Mouse (Mus musculus): ENCODE data around the gene Olfr913. TPM values are rescaled to one million over a fixed set of nuclear protein-coding genes. Genes with fewer than 3 reads are reported as not detected.

The Olfr913 gene
- polyA plus RNA-seq (2011; ENCODE audit: insufficient read depth, insufficient read length, low read depth, missing spikeins): not detected in 2 replicates

GRCm38 (mm10) chr9:38592459-38592858, at the start of gene Olfr913:
Olfr913 (plus strand) TSS chr9:38592759.
- H3K27me3 ChIP-seq (ENCODE audit: control insufficient read depth, insufficient read depth, low read length, poor library complexity, severe bottlenecking): no peaks in the 10 kb centered on the region

GRCm38 (mm10) chr9:38579878-38580277, 12.7 kb upstream of the Olfr913 start, which contains the start of gene Olfr912:
Olfr912 (plus strand) TSS chr9:38580178.
- Histone ChIP-seq H3K27me3 (ENCODE audit: control insufficient read depth, insufficient read depth, low read length, poor library complexity, severe bottlenecking) (no peaks in the 10 kb centered on the region), H3K4me3 (ENCODE audit: low read depth, low read length) (no peak within 1 kb of the TSS), H3K27ac (ENCODE audit: insufficient read depth, low read length) (no peak within 1 kb of the TSS), H3K4me1 (ENCODE audit: control insufficient read depth, insufficient read depth, low read length) (no peaks in the 10 kb centered on the region), H3K9me3 (replicated peaks; ENCODE audit: control insufficient read depth, insufficient read depth, low read length, poor library complexity, severe bottlenecking) (no peaks in the 10 kb centered on the region), H3K36me3 (ENCODE audit: control insufficient read depth, insufficient read depth, low read length, poor library complexity, severe bottlenecking) (no peaks in the 10 kb centered on the region), H3K9ac (ENCODE audit: low read depth, poor library complexity, severe bottlenecking) (no peak within 1 kb of the TSS)
- TF ChIP-seq CTCF (IDR thresholded peaks at IDR 0.05; ENCODE audit: low read depth, low read length): no peak
- TF ChIP-seq POLR2A (IDR thresholded peaks at IDR 0.05; ENCODE audit: insufficient read depth, low read length): no peak
- TF ChIP-seq EP300 (IDR thresholded peaks at IDR 0.05; ENCODE audit: insufficient read depth, low read depth, low read length): no peak

More at GRCm38 (mm10) chr9:38592459-38592858, at the start of gene Olfr913:
- peaks cover 9% of the 10 kb centered on the region; the same call in 1 of the 2 replicates for H3K9me3 ChIP-seq (replicated peaks; ENCODE audit: control insufficient read depth, insufficient read depth, low read length, poor library complexity, severe bottlenecking)
- no peak for TF ChIP-seq CTCF (IDR thresholded peaks at IDR 0.05; ENCODE audit: low read depth, low read length)
- no peak for TF ChIP-seq POLR2A (IDR thresholded peaks at IDR 0.05; ENCODE audit: insufficient read depth, low read length)
- H3K36me3 ChIP-seq (ENCODE audit: control insufficient read depth, insufficient read depth, low read length, poor library complexity, severe bottlenecking): no peaks in the 10 kb centered on the region
- no peak within 1 kb of the TSS for H3K9ac ChIP-seq (ENCODE audit: low read depth, poor library complexity, severe bottlenecking)
- no peaks in the 10 kb centered on the region for H3K4me1 ChIP-seq (ENCODE audit: control insufficient read depth, insufficient read depth, low read length)
- no peak within 1 kb of the TSS for H3K4me3 ChIP-seq (ENCODE audit: low read depth, low read length)
- H3K27ac ChIP-seq (ENCODE audit: insufficient read depth, low read length): no peak within 1 kb of the TSS

GRCm38 (mm10) chr9:38591056-38591455, 1.5 kb upstream of the Olfr913 start:
- peaks cover 12% of the 10 kb centered on the region; the same call in 1 of the 2 replicates for H3K9me3 ChIP-seq (replicated peaks; ENCODE audit: control insufficient read depth, insufficient read depth, low read length, poor library complexity, severe bottlenecking)
- H3K4me3 ChIP-seq (ENCODE audit: low read depth, low read length): no peak overlapping the region
- H3K9ac ChIP-seq (ENCODE audit: low read depth, poor library complexity, severe bottlenecking): no peak overlapping the region
- H3K27ac ChIP-seq (ENCODE audit: insufficient read depth, low read length): no peak overlapping the region
- H3K27me3 ChIP-seq (ENCODE audit: control insufficient read depth, insufficient read depth, low read length, poor library complexity, severe bottlenecking): no peaks in the 10 kb centered on the region
- H3K4me1 ChIP-seq (ENCODE audit: control insufficient read depth, insufficient read depth, low read length): no peaks in the 10 kb centered on the region
- no peak for TF ChIP-seq CTCF (IDR thresholded peaks at IDR 0.05; ENCODE audit: low read depth, low read length)
- no peak for TF ChIP-seq POLR2A (IDR thresholded peaks at IDR 0.05; ENCODE audit: insufficient read depth, low read length)
- no peak for TF ChIP-seq EP300 (IDR thresholded peaks at IDR 0.05; ENCODE audit: insufficient read depth, low read depth, low read length)
- no peaks in the 10 kb centered on the region for H3K36me3 ChIP-seq (ENCODE audit: control insufficient read depth, insufficient read depth, low read length, poor library complexity, severe bottlenecking)

- H3K27ac ChIP-seq (ENCODE audit: insufficient read depth, low read length): no peak within 1 kb of the TSS
- no peak within 1 kb of the TSS for H3K9ac ChIP-seq (ENCODE audit: low read depth, poor library complexity, severe bottlenecking)
- TF ChIP-seq POLR2A (IDR thresholded peaks at IDR 0.05; ENCODE audit: insufficient read depth, low read length) (no peak), CTCF (IDR thresholded peaks at IDR 0.05; ENCODE audit: low read depth, low read length) (no peak), EP300 (IDR thresholded peaks at IDR 0.05; ENCODE audit: insufficient read depth, low read depth, low read length) (no peak)
These were observed 12.2 kb downstream of the Olfr913 start, which contains the start of gene Olfr914 for GRCm38 (mm10) chr9:38604802-38605201. Olfr914 (plus strand) TSS chr9:38605102.

GRCm38 (mm10) chr9:38632406-38632805, 39.8 kb downstream of the Olfr913 start:
- H3K27ac ChIP-seq (ENCODE audit: insufficient read depth, low read length): no peak overlapping the region
- H3K9me3 ChIP-seq (replicated peaks; ENCODE audit: control insufficient read depth, insufficient read depth, low read length, poor library complexity, severe bottlenecking): peaks cover 22% of the 10 kb centered on the region
- no peaks in the 10 kb centered on the region for H3K36me3 ChIP-seq (ENCODE audit: control insufficient read depth, insufficient read depth, low read length, poor library complexity, severe bottlenecking)
- H3K4me3 ChIP-seq (ENCODE audit: low read depth, low read length): no peak overlapping the region
- TF ChIP-seq POLR2A (IDR thresholded peaks at IDR 0.05; ENCODE audit: insufficient read depth, low read length): no peak
- TF ChIP-seq EP300 (IDR thresholded peaks at IDR 0.05; ENCODE audit: insufficient read depth, low read depth, low read length): no peak
- TF ChIP-seq CTCF (IDR thresholded peaks at IDR 0.05; ENCODE audit: low read depth, low read length): no peak
- H3K4me1 ChIP-seq (ENCODE audit: control insufficient read depth, insufficient read depth, low read length): no peaks in the 10 kb centered on the region
- no peaks in the 10 kb centered on the region for H3K27me3 ChIP-seq (ENCODE audit: control insufficient read depth, insufficient read depth, low read length, poor library complexity, severe bottlenecking)
- H3K9ac ChIP-seq (ENCODE audit: low read depth, poor library complexity, severe bottlenecking): no peak overlapping the region

More at GRCm38 (mm10) chr9:38604802-38605201, 12.2 kb downstream of the Olfr913 start, which contains the start of gene Olfr914:
- H3K9me3 ChIP-seq (replicated peaks; ENCODE audit: control insufficient read depth, insufficient read depth, low read length, poor library complexity, severe bottlenecking): no peaks in the 10 kb centered on the region
- H3K27me3 ChIP-seq (ENCODE audit: control insufficient read depth, insufficient read depth, low read length, poor library complexity, severe bottlenecking): no peaks in the 10 kb centered on the region
- no peak within 1 kb of the TSS for H3K4me3 ChIP-seq (ENCODE audit: low read depth, low read length)
- H3K4me1 ChIP-seq (ENCODE audit: control insufficient read depth, insufficient read depth, low read length): no peaks in the 10 kb centered on the region
- H3K36me3 ChIP-seq (ENCODE audit: control insufficient read depth, insufficient read depth, low read length, poor library complexity, severe bottlenecking): no peaks in the 10 kb centered on the region

Other genes starting within 250 kb of the Olfr913 start
- 0.15 TPM in 1 of 2 replicates, not detected in the other for gene Olfr898, start 244.3 kb upstream of the Olfr913 start, polyA plus RNA-seq (2011; ENCODE audit: insufficient read depth, insufficient read length, low read depth, missing spikeins)
- not detected in 2 replicates for gene Olfr250, start 225.9 kb upstream of the Olfr913 start, polyA plus RNA-seq (2011; ENCODE audit: insufficient read depth, insufficient read length, low read depth, missing spikeins)
- gene Olfr251, start 215.7 kb upstream of the Olfr913 start, polyA plus RNA-seq (2011; ENCODE audit: insufficient read depth, insufficient read length, low read depth, missing spikeins): not detected in 2 replicates
- gene Olfr147, start 191.1 kb upstream of the Olfr913 start, polyA plus RNA-seq (2011; ENCODE audit: insufficient read depth, insufficient read length, low read depth, missing spikeins): not detected in 2 replicates
- not detected in 2 replicates for gene Olfr901, start 163.3 kb upstream of the Olfr913 start, polyA plus RNA-seq (2011; ENCODE audit: insufficient read depth, insufficient read length, low read depth, missing spikeins)
- not detected in 2 replicates for gene Olfr902, start 145.1 kb upstream of the Olfr913 start, polyA plus RNA-seq (2011; ENCODE audit: insufficient read depth, insufficient read length, low read depth, missing spikeins)
- gene Olfr904, start 129.6 kb upstream of the Olfr913 start, polyA plus RNA-seq (2011; ENCODE audit: insufficient read depth, insufficient read length, low read depth, missing spikeins): not detected in 2 replicates
- gene Olfr905, start 121.7 kb upstream of the Olfr913 start, polyA plus RNA-seq (2011; ENCODE audit: insufficient read depth, insufficient read length, low read depth, missing spikeins): 0.41 and 0.49 TPM in 2 replicates
- not detected in 2 replicates for gene Olfr906, start 105.7 kb upstream of the Olfr913 start, polyA plus RNA-seq (2011; ENCODE audit: insufficient read depth, insufficient read length, low read depth, missing spikeins)
- gene Olfr907, start 97.0 kb upstream of the Olfr913 start, polyA plus RNA-seq (2011; ENCODE audit: insufficient read depth, insufficient read length, low read depth, missing spikeins): not detected in 2 replicates
- not detected in 2 replicates for gene Olfr911-ps1, start 71.2 kb upstream of the Olfr913 start, polyA plus RNA-seq (2011; ENCODE audit: insufficient read depth, insufficient read length, low read depth, missing spikeins)
- not detected in 2 replicates for gene Olfr910, start 54.9 kb upstream of the Olfr913 start, polyA plus RNA-seq (2011; ENCODE audit: insufficient read depth, insufficient read length, low read depth, missing spikeins)
- gene Olfr912, start 12.6 kb upstream of the Olfr913 start, polyA plus RNA-seq (2011; ENCODE audit: insufficient read depth, insufficient read length, low read depth, missing spikeins): 0.13 and 0.21 TPM in 2 replicates
- gene Olfr914, start 12.3 kb downstream of the Olfr913 start, polyA plus RNA-seq (2011; ENCODE audit: insufficient read depth, insufficient read length, low read depth, missing spikeins): not detected in 2 replicates
- not detected in 2 replicates for gene Olfr916, start 67.1 kb downstream of the Olfr913 start, polyA plus RNA-seq (2011; ENCODE audit: insufficient read depth, insufficient read length, low read depth, missing spikeins)
- gene Olfr917, start 73.1 kb downstream of the Olfr913 start, polyA plus RNA-seq (2011; ENCODE audit: insufficient read depth, insufficient read length, low read depth, missing spikeins): not detected in 2 replicates
- not detected in 2 replicates for gene Olfr918, start 81.8 kb downstream of the Olfr913 start, polyA plus RNA-seq (2011; ENCODE audit: insufficient read depth, insufficient read length, low read depth, missing spikeins)
- gene Olfr919, start 110.9 kb downstream of the Olfr913 start, polyA plus RNA-seq (2011; ENCODE audit: insufficient read depth, insufficient read length, low read depth, missing spikeins): not detected in 2 replicates
- 72.4 and 74.2 TPM in 2 replicates for gene Vwa5a, start 125.5 kb downstream of the Olfr913 start, polyA plus RNA-seq (2011; ENCODE audit: insufficient read depth, insufficient read length, low read depth, missing spikeins)
- 0.37 and 0.43 TPM in 2 replicates for gene Olfr920, start 159.5 kb downstream of the Olfr913 start, polyA plus RNA-seq (2011; ENCODE audit: insufficient read depth, insufficient read length, low read depth, missing spikeins)
- not detected in 2 replicates for gene Olfr921, start 180.3 kb downstream of the Olfr913 start, polyA plus RNA-seq (2011; ENCODE audit: insufficient read depth, insufficient read length, low read depth, missing spikeins)
- not detected in 2 replicates for gene Olfr922, start 221.9 kb downstream of the Olfr913 start, polyA plus RNA-seq (2011; ENCODE audit: insufficient read depth, insufficient read length, low read depth, missing spikeins)
- not detected in 2 replicates for gene Olfr923, start 233.8 kb downstream of the Olfr913 start, polyA plus RNA-seq (2011; ENCODE audit: insufficient read depth, insufficient read length, low read depth, missing spikeins)

All from ES-Bruce4 (cell line).